Mouse (Mus musculus): Measurements from ENCODE around the gene Zfp280d. TPM values are rescaled to one million over a fixed set of nuclear protein-coding genes. Genes with fewer than 3 reads are reported as not detected.

Zfp280d gene
- polyA plus RNA-seq, 1 experiment from 2014 or later: 19.1 TPM

DNA sequence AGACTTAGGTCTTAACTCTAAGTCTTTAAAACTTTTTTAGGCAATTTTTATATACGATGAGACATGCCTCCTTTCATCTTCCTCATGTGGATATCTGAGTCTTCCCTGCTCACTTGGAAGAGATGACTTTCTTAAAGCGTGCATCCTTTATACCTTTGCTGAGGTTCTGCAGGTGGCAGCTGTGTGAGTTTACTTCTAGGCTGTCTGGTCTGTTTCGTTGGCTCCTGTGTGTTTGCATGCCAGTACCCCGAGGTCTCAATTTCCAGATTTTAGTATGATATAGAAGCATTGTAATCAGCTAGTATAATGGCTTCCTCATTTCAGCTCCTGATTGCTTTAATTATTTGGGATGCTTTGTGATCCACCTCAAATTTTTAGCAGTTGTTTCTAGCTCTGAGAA, 114.3 kb downstream of the Zfp280d start:
- H3K4me1 ChIP-seq (ENCODE audit: insufficient read depth, low read depth, low read length): no peaks in the 10 kb centered on the region

DNA sequence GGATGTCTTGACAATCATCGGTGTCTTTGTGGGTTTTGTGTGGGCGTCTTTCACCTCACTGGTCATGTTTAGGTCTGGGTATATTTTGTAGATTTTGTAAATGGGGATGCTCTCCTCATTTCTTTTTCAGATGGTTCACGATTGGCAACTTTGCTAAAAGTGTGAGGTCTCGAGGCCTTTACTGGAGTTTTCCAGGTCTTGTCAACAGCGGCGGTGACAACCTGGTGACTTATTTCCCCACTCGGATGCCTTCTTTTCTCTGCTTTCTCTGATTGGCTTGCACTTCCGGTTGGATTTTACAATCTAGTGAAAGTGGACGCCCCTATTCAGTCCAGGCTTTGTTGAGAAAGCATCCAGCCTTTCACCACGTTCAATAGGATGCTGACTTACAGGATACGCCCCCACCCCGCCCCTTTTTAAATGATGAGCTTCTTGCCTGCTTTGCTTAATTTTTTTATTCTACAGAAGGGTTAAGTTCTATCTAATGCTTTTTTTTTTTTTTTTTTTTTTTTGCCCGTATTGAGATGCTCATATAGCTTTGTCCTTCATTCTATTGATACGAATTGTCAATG, 114.9 kb downstream of the Zfp280d start:
- Histone ChIP-seq H3K36me3 (ENCODE audit: insufficient read depth, low read length) (no peaks in the 10 kb centered on the region), H3K27me3 (replicated peaks; ENCODE audit: insufficient read depth, low read length) (no peaks in the 10 kb centered on the region), H3K4me1 (ENCODE audit: insufficient read depth, low read depth, low read length) (no peaks in the 10 kb centered on the region), H3K4me2 (replicated peaks; ENCODE audit: low read depth, low read length) (no peak overlapping the region), H3K9me3 (ENCODE audit: low read length) (no peaks in the 10 kb centered on the region), H3K27ac (ENCODE audit: low read length) (no peak overlapping the region), H3K9ac (replicated peaks; ENCODE audit: low read depth) (no peak overlapping the region), H3K4me3 (ENCODE audit: low read depth, low read length) (no peak overlapping the region)
- WGBS: 74% methylated on average over 14 of the region's 14 CpGs
- TF ChIP-seq CTCF (IDR thresholded peaks at IDR 0.05): no peak
- TF ChIP-seq EP300 (IDR thresholded peaks at IDR 0.05): no peak
- DNase-seq (ENCODE audit: low spot score) (no peak), ATAC-seq (no peak)

More for the DNA sequence above, 114.3 kb downstream of the Zfp280d start:
- no peak for ATAC-seq
- no peaks in the 10 kb centered on the region for H3K9me3 ChIP-seq (ENCODE audit: low read length)
- no peaks in the 10 kb centered on the region for H3K27me3 ChIP-seq (replicated peaks; ENCODE audit: insufficient read depth, low read length)
- no peak overlapping the region for H3K9ac ChIP-seq (replicated peaks; ENCODE audit: low read depth)
- no peak overlapping the region for H3K4me3 ChIP-seq (ENCODE audit: low read depth, low read length)
- WGBS: 86% methylated on average over 4 of the region's 4 CpGs
- TF ChIP-seq EP300 (IDR thresholded peaks at IDR 0.05) (no peak), CTCF (IDR thresholded peaks at IDR 0.05) (no peak)
- no peak for DNase-seq (ENCODE audit: low spot score)
- no peak overlapping the region for H3K4me2 ChIP-seq (replicated peaks; ENCODE audit: low read depth, low read length)
- no peak overlapping the region for H3K27ac ChIP-seq (ENCODE audit: low read length)
- no peaks in the 10 kb centered on the region for H3K36me3 ChIP-seq (ENCODE audit: insufficient read depth, low read length)

DNA sequence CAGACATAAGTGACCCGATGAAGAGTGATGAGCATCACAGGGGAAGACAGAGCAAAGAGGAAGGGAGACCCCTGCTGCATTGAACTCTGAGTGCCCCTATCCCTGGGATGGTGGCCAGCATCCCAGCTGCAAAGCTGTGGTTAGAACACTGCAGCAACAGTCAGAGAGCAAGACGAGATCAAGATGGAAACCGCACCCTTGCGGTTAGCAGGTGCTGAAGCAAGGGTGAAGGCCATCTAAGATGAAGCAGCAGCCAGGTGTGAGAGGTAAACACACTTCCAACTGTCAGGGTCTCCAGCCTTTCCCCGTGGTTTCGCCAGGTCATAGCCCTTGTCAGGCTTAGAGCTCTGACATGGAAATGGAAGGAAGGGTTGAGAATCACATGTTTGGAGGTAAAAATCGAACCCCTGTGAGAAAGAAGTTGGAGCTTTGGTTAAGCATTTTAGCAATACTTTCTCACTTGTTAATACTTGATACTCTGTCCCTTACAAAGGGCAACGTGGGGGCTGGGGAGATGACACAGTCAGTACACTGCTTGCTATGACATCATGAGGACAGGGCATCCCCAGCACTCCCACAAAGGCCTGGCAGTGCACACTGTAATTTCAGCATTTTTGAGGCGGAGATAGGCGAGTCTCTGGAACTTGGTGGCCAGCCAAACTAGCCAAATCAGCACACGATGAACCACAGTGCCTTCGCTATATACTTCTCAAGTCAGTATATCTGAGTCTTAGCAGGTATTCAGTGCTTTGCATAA, 115.8 kb downstream of the Zfp280d start:
- no peak for ATAC-seq

DNA sequence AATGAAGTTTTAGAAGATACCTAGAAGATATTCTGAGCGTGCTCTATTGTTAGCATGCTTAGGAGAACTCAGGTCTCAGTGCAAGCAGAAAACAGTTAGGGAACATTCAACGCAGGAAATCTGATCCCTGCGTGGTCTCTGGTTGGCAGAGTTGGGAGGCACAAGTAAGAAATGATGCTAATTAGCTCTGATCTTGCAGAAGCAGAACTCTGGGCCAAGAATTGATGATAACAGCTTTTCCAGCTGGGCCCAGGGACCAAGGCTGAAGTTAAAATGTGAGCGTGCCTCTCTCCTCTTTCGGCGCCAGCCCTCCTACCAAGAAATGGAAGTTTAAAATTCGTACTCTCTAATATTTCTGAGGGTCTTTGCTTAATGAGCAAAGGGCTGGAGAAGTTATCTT, 118.0 kb downstream of the Zfp280d start:
- H3K9ac ChIP-seq (replicated peaks; ENCODE audit: low read depth): no peak overlapping the region
- DNase-seq (ENCODE audit: low spot score): no peak
- no peaks in the 10 kb centered on the region for H3K27me3 ChIP-seq (replicated peaks; ENCODE audit: insufficient read depth, low read length)
- H3K4me1 ChIP-seq (ENCODE audit: insufficient read depth, low read depth, low read length): no peaks in the 10 kb centered on the region
- H3K9me3 ChIP-seq (ENCODE audit: low read length): no peaks in the 10 kb centered on the region
- ATAC-seq: no peak
- no peak overlapping the region for H3K4me3 ChIP-seq (ENCODE audit: low read depth, low read length)
- WGBS: 67% methylated on average over 7 of the region's 7 CpGs
- TF ChIP-seq EP300 (IDR thresholded peaks at IDR 0.05) (no peak), CTCF (IDR thresholded peaks at IDR 0.05) (no peak)
- H3K27ac ChIP-seq (ENCODE audit: low read length): no peak overlapping the region
- no peak overlapping the region for H3K4me2 ChIP-seq (replicated peaks; ENCODE audit: low read depth, low read length)
- H3K36me3 ChIP-seq (ENCODE audit: insufficient read depth, low read length): no peaks in the 10 kb centered on the region

More for the DNA sequence above, 115.8 kb downstream of the Zfp280d start:
- TF ChIP-seq CTCF (IDR thresholded peaks at IDR 0.05): no peak
- TF ChIP-seq EP300 (IDR thresholded peaks at IDR 0.05): no peak
- H3K9ac ChIP-seq (replicated peaks; ENCODE audit: low read depth): no peak overlapping the region
- no peaks in the 10 kb centered on the region for H3K4me1 ChIP-seq (ENCODE audit: insufficient read depth, low read depth, low read length)
- no peak overlapping the region for H3K27ac ChIP-seq (ENCODE audit: low read length)
- WGBS: 77% methylated on average over 12 of the region's 12 CpGs
- H3K27me3 ChIP-seq (replicated peaks; ENCODE audit: insufficient read depth, low read length): no peaks in the 10 kb centered on the region
- H3K4me2 ChIP-seq (replicated peaks; ENCODE audit: low read depth, low read length): no peak overlapping the region
- no peaks in the 10 kb centered on the region for H3K36me3 ChIP-seq (ENCODE audit: insufficient read depth, low read length)
- no peaks in the 10 kb centered on the region for H3K9me3 ChIP-seq (ENCODE audit: low read length)
- no peak for DNase-seq (ENCODE audit: low spot score)
- H3K4me3 ChIP-seq (ENCODE audit: low read depth, low read length): no peak overlapping the region

DNA sequence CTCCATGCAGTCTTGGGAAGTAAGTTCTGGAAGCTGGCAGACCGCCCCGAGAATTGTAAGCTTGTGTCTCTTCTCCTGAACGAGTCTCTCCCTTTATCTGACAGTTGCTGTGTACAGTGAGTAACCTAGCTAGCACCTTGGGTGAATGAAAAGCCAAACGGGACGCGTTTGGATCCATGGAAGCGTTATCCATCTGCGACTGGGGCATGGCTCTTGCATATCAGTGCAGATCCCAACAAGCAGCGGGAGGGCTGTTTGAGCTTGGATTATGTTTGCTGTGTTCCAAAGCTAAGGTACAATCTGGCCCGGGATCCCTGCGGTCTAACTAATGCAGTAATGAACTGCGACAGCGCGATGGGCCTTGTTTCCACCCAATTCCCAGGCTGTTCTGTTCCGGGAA, 118.6 kb downstream of the Zfp280d start:
- no peaks in the 10 kb centered on the region for H3K36me3 ChIP-seq (ENCODE audit: insufficient read depth, low read length)
- no peak for TF ChIP-seq EP300 (IDR thresholded peaks at IDR 0.05)
- TF ChIP-seq CTCF (IDR thresholded peaks at IDR 0.05): no peak
- no peak overlapping the region for H3K4me2 ChIP-seq (replicated peaks; ENCODE audit: low read depth, low read length)
- ATAC-seq: no peak
- WGBS: 84% methylated on average over 15 of the region's 15 CpGs
- H3K4me1 ChIP-seq (ENCODE audit: insufficient read depth, low read depth, low read length): no peaks in the 10 kb centered on the region
- no peak overlapping the region for H3K4me3 ChIP-seq (ENCODE audit: low read depth, low read length)
- no peak overlapping the region for H3K27ac ChIP-seq (ENCODE audit: low read length)
- H3K9ac ChIP-seq (replicated peaks; ENCODE audit: low read depth): no peak overlapping the region
- no peaks in the 10 kb centered on the region for H3K9me3 ChIP-seq (ENCODE audit: low read length)
- no peaks in the 10 kb centered on the region for H3K27me3 ChIP-seq (replicated peaks; ENCODE audit: insufficient read depth, low read length)
- no peak for DNase-seq (ENCODE audit: low spot score)

DNA sequence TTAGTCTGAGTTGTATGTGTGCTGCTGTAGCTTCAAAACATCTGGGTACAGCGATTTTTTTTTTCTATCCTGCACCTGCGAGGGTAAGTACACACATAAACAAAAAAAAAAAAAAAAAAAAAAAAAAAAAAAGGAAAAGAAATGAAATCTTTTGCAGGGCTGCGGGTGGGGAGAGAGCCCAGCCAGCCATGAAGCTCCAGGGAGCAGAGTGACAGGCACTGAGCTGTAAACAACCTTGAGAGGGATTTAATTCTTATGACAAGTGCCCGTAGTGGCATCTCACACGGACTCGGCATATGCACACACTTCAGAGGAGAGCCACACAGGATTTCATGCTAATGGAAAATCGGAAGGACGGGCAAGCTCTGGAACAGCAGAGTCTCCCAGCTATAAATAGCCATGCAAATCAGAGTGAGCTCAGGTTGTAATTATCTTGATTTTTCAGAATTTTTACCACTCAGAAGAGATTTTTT, 119.2 kb downstream of the Zfp280d start:
- Histone ChIP-seq H3K4me3 (ENCODE audit: low read depth, low read length) (no peak overlapping the region), H3K4me1 (ENCODE audit: insufficient read depth, low read depth, low read length) (no peaks in the 10 kb centered on the region), H3K9me3 (ENCODE audit: low read length) (no peaks in the 10 kb centered on the region), H3K27me3 (replicated peaks; ENCODE audit: insufficient read depth, low read length) (no peaks in the 10 kb centered on the region), H3K27ac (ENCODE audit: low read length) (no peak overlapping the region), H3K9ac (replicated peaks; ENCODE audit: low read depth) (no peak overlapping the region), H3K4me2 (replicated peaks; ENCODE audit: low read depth, low read length) (no peak overlapping the region), H3K36me3 (ENCODE audit: insufficient read depth, low read length) (no peaks in the 10 kb centered on the region)
- TF ChIP-seq EP300 (IDR thresholded peaks at IDR 0.05) (no peak), CTCF (IDR thresholded peaks at IDR 0.05) (no peak)
- ATAC-seq: no peak
- no peak for DNase-seq (ENCODE audit: low spot score)
- 65% methylated on average over 8 of the region's 8 CpGs for WGBS

Data from lung, postnatal 0 days (tissue).